Mouse (Mus musculus) heart, embryonic 14.5 days (tissue): ENCODE measurements around the gene Rarb. TPM values are rescaled to one million over a fixed set of nuclear protein-coding genes. Genes with fewer than 3 reads are reported as not detected.

Experiments
- ATAC-seq: fragments of 200-750 bp; cut with Nextera tagmentation; 2 replicates; pipeline ENCODE4 v1.8.0; 2017; ENCODE audit warnings: low read depth, moderate TSS enrichment; ENCODE audit not compliant: insufficient number of reproducible peaks, insufficient read depth, low FRiP score
- H3K27ac ChIP-seq, 2 experiments: fragments of 200-500 bp in 1 of 2; fragments of 300-500 bp in 1 of 2; sonication (generic) in 1 of 2; replicated peaks in 1 of 2; 2 replicates each; pipeline ENCODE4 v1.5.1; 2012 to 2014; ENCODE audit warnings: low read depth in 2 of 2, low read length in 2 of 2, control low read depth in 1 of 2, mild to moderate bottlenecking in 1 of 2, mixed read lengths in 1 of 2; ENCODE audit not compliant: control insufficient read depth in 1 of 2, insufficient read depth in 1 of 2
- H3K27me3 ChIP-seq: fragments of 300-500 bp; sonication (generic); 2 replicates; pipeline ENCODE4 v1.6.1; 2014; ENCODE audit warnings: mild to moderate bottlenecking, low read length, control low read depth; ENCODE audit not compliant: control insufficient read depth, insufficient read depth
- H3K36me3 ChIP-seq: fragments of 300-500 bp; sonication (generic); 2 replicates; pipeline ENCODE4 v1.6.1; 2014; ENCODE audit warnings: mild to moderate bottlenecking, control low read depth, low read length, mixed read lengths; ENCODE audit not compliant: control insufficient read depth, insufficient read depth
- H3K4me1 ChIP-seq, 2 experiments: fragments of 200-500 bp in 1 of 2; fragments of 300-500 bp in 1 of 2; sonication (generic) in 1 of 2; 2 replicates each; pipeline ENCODE4 v1.6.1; 2012 to 2014; ENCODE audit warnings: low read length in 2 of 2, control low read depth in 1 of 2, mixed read lengths in 1 of 2; ENCODE audit not compliant: control insufficient read depth in 2 of 2, insufficient read depth in 2 of 2
- H3K4me2 ChIP-seq: fragments of 300-500 bp; sonication (generic); 2 replicates; pipeline ENCODE4 v1.6.1; 2014; ENCODE audit warnings: mild to moderate bottlenecking, low read length
- H3K4me3 ChIP-seq, 2 experiments: fragments of 200-500 bp in 1 of 2; fragments of 300-500 bp in 1 of 2; sonication (generic) in 1 of 2; 2 replicates each; pipeline ENCODE4 v1.5.1; 2012 to 2014; ENCODE audit warnings: low read length in 2 of 2, mild to moderate bottlenecking in 2 of 2, control low read depth in 1 of 2, low read depth in 1 of 2, moderate library complexity in 1 of 2; ENCODE audit not compliant: control insufficient read depth in 1 of 2, insufficient read depth in 1 of 2
- H3K9ac ChIP-seq: fragments of 300-500 bp; sonication (generic); 2 replicates; pipeline ENCODE4 v1.6.1; 2014; ENCODE audit warnings: mild to moderate bottlenecking, low read length
- H3K9me3 ChIP-seq: fragments of 300-500 bp; sonication (generic); 2 replicates; pipeline ENCODE4 v1.6.1; 2016; ENCODE audit warnings: low read length, control low read depth; ENCODE audit not compliant: control insufficient read depth
- WGBS: fragments of 180-500 bp; shearing (Covaris S2); extraction: QIAGEN DNeasy Blood & Tissue Kit; methylation state at CpG from one replicate; pipeline ENCODE4 v1.1.7; 2014; 5-methylcytosine and 5-hydroxymethylcytosine counted together
- polyA plus RNA-seq: library from polyadenylated mRNA; unstranded; fragments of >200 nt; fragmentation: Nextera tagmentation; extraction: Ambion mirVana; gene quantifications from 2 replicates; pipeline ENCODE4 v1.2.1, GENCODE M21; 2014

Gene Rarb
- polyA plus RNA-seq: 14.5 and 17.1 TPM in 2 replicates

GRCm38 (mm10) chr14:16818602-16819250 is at the start of gene Rarb:
Gene Rarb, minus strand, starts transcription at chr14:16819156.
- no peak within 1 kb of the TSS for H3K4me3 ChIP-seq
- no peak within 1 kb of the TSS for H3K9ac ChIP-seq
- no peaks in the 10 kb centered on the region for H3K27me3 ChIP-seq
- no peaks in the 10 kb centered on the region for H3K36me3 ChIP-seq
- H3K4me1 ChIP-seq: peaks cover 0 to 5% of the 10 kb centered on the region in 2 experiments; a peak in 2 of 4 replicates
- H3K27ac ChIP-seq: no peak within 1 kb of the TSS
- WGBS: 81% methylated on average over 4 of the region's 4 CpGs
- H3K9me3 ChIP-seq: no peaks in the 10 kb centered on the region
- no peak for ATAC-seq
- H3K4me2 ChIP-seq: no peak within 1 kb of the TSS

- H3K4me3 ChIP-seq: no peak overlapping the region
- no peak overlapping the region for H3K9ac ChIP-seq
- no peak overlapping the region for H3K27ac ChIP-seq
- no peaks in the 10 kb centered on the region for H3K36me3 ChIP-seq
- H3K4me1 ChIP-seq: no peaks in the 10 kb centered on the region
- no peak for ATAC-seq
- 72% methylated on average over 3 of the region's 3 CpGs for WGBS
- H3K4me2 ChIP-seq: no peak overlapping the region
- H3K27me3 ChIP-seq: no peaks in the 10 kb centered on the region
- no peaks in the 10 kb centered on the region for H3K9me3 ChIP-seq
Measured at GRCm38 (mm10) chr14:16842036-16842435, 23.1 kb upstream of the Rarb start.

- Histone ChIP-seq H3K9me3 (no peaks in the 10 kb centered on the region), H3K4me2 (no peak overlapping the region), H3K9ac (no peak overlapping the region), H3K4me3 (no peak overlapping the region), H3K27ac (no peak overlapping the region), H3K4me1 (no peaks in the 10 kb centered on the region), H3K27me3 (no peaks in the 10 kb centered on the region), H3K36me3 (no peaks in the 10 kb centered on the region)
- ATAC-seq: no peak
- 83% methylated on average over 6 of the region's 6 CpGs for WGBS
Measured at GRCm38 (mm10) chr14:16841597-16841989, 22.6 kb upstream of the Rarb start.

GRCm38 (mm10) chr14:16840951-16841596 is 22.1 kb upstream of the Rarb start:
- no peak overlapping the region for H3K4me3 ChIP-seq
- H3K36me3 ChIP-seq: no peaks in the 10 kb centered on the region
- H3K4me1 ChIP-seq: no peaks in the 10 kb centered on the region
- H3K27ac ChIP-seq: no peak overlapping the region
- 67% methylated on average over 8 of the region's 8 CpGs for WGBS
- no peak for ATAC-seq
- no peaks in the 10 kb centered on the region for H3K27me3 ChIP-seq
- no peak overlapping the region for H3K9ac ChIP-seq
- H3K9me3 ChIP-seq: no peaks in the 10 kb centered on the region
- no peak overlapping the region for H3K4me2 ChIP-seq

GRCm38 (mm10) chr14:16840135-16840534 is 21.2 kb upstream of the Rarb start:
- Histone ChIP-seq H3K36me3 (no peaks in the 10 kb centered on the region), H3K4me1 (no peaks in the 10 kb centered on the region), H3K27me3 (no peaks in the 10 kb centered on the region), H3K4me3 (no peak overlapping the region), H3K27ac (no peak overlapping the region), H3K9ac (no peak overlapping the region), H3K9me3 (no peaks in the 10 kb centered on the region), H3K4me2 (no peak overlapping the region)
- ATAC-seq: no peak
- WGBS: 90% methylated on average over 2 of the region's 2 CpGs

- Histone ChIP-seq H3K9ac (no peak overlapping the region), H3K9me3 (no peaks in the 10 kb centered on the region), H3K27ac (no peak overlapping the region), H3K36me3 (no peaks in the 10 kb centered on the region), H3K27me3 (no peaks in the 10 kb centered on the region), H3K4me3 (no peak overlapping the region), H3K4me1 (peaks cover 0 to 5% of the 10 kb centered on the region in 2 experiments; a peak in 2 of 4 replicates), H3K4me2 (no peak overlapping the region)
- no peak for ATAC-seq
- 70% methylated on average over 1 of the region's 1 CpGs for WGBS
Measured at GRCm38 (mm10) chr14:16815096-16815741, 3.7 kb downstream of the Rarb start.

- H3K27ac ChIP-seq: 0 out of 4 replicates have a peak overlapping the region, but pooled peaks of 1 of the 2 experiments have one; percentile 33
- H3K9me3 ChIP-seq: no peaks in the 10 kb centered on the region
- H3K36me3 ChIP-seq: no peaks in the 10 kb centered on the region
- H3K4me2 ChIP-seq: no peak overlapping the region
- WGBS: 59% methylated on average over 3 of the region's 3 CpGs
- no peaks in the 10 kb centered on the region for H3K27me3 ChIP-seq
- no peak overlapping the region for H3K4me3 ChIP-seq
- ATAC-seq: no peak
- H3K4me1 ChIP-seq: no peaks in the 10 kb centered on the region
- H3K9ac ChIP-seq: no peak overlapping the region
Measured at GRCm38 (mm10) chr14:16806155-16806554, 12.8 kb downstream of the Rarb start.
